Mouse (Mus musculus) erythroblast, embryonic 14.5 days (primary cell): ENCODE data around the gene Cemip2.

ENCODE experiments used
- GATA1 ChIP-seq: IDR thresholded peaks from 2 replicates; pipeline ENCODE4 v1.6.1; 2012; ENCODE audit warnings: low read length, inconsistent platforms, mixed read lengths
- TAL1 ChIP-seq: IDR thresholded peaks from 3 replicates; pipeline ENCODE4 v1.6.1; 2012; ENCODE audit warnings: low read length, inconsistent platforms, mixed read lengths

DNA sequence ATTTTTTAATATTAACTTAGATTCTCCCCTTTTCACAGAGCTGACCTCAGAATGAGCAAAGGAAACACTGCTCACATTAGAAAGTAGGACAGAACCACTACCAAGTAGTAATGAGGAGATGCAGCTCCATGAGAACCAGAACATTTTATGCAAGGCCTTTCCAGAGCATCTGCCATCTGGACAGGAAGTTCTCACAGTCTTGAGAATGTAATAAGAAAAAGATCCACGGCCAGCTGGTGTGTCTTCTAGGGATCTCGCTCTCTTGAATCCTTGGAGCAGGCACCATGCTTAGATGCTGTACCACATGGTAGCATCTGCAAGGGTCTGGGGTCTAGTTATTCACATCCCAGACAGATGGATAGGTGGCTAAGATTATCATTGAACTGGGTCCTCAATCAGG lies 90.3 kb downstream of the Cemip2 start:
- TF ChIP-seq GATA1 (no peak), TAL1 (no peak)
